Mouse (Mus musculus) thymus, postnatal 4 days (tissue): ENCODE data around the gene Arid3b.

Source experiments
- DNase-seq: peaks from one replicate; pipeline ENCODE4 v3.0.0; 2021

Gene Arid3b

GRCm38 (mm10) chr9:57744462-57745091 lies 92.0 kb downstream of the Arid3b start:
- DNase-seq = peak; percentile 69
